Mouse (Mus musculus): Measurements from ENCODE around the gene Atf3. TPM values are rescaled to one million over a fixed set of nuclear protein-coding genes. Genes with fewer than 3 reads are reported as not detected.

Atf3 gene
- polyA plus RNA-seq, 1 experiment: 59.6 TPM

DNA sequence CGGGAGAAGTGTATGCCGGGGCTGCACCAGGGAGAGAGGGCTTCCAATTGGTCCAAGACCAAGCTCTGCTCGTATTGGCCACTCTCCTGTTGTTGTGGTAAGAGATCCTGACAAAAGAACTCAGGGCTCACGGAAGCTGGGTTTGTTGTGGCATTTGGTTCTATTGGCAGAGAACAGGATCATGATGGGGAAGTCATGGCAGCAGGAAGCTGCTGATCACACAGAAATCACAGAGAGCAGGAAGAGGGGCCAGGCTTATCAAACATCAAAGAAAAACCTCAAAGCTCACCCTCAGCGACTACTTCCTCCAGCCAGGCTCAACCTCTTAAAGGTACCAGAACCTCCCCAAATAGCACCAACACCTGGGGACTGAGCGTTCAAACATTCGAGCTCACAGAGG is 41.3 kb upstream of the Atf3 start:
- H3K79me2 ChIP-seq (ENCODE audit: control insufficient read depth, insufficient read depth): no peaks in the 10 kb centered on the region
- no peaks in the 10 kb centered on the region for H3K27me3 ChIP-seq (ENCODE audit: control insufficient read depth, insufficient read depth, insufficient read length)
- peak overlapping the region; percentile 63 for H3K4me2 ChIP-seq (ENCODE audit: low read depth)
- TF ChIP-seq USF1 (IDR thresholded peaks at IDR 0.05; ENCODE audit: low read depth) (no peak), MYOD1 (IDR thresholded peaks at IDR 0.05; ENCODE audit: control insufficient read depth in 1 of 3, insufficient read length in 2 of 3, low read depth in 2 of 3) (no peak), POLR2A (IDR thresholded peaks at IDR 0.05; ENCODE audit: insufficient read length, low read depth) (no peak), MYOG (IDR thresholded peaks at IDR 0.05; ENCODE audit: control insufficient read depth in 1 of 3, insufficient read depth in 1 of 3, insufficient read length in 2 of 3, low read depth in 2 of 3) (no peak)
- H3ac ChIP-seq (ENCODE audit: control insufficient read depth, insufficient read length): no peak overlapping the region
- H3K4me3 ChIP-seq: no peak overlapping the region
- H3K36me3 ChIP-seq (ENCODE audit: control insufficient read depth, insufficient read depth): no peaks in the 10 kb centered on the region

DNA sequence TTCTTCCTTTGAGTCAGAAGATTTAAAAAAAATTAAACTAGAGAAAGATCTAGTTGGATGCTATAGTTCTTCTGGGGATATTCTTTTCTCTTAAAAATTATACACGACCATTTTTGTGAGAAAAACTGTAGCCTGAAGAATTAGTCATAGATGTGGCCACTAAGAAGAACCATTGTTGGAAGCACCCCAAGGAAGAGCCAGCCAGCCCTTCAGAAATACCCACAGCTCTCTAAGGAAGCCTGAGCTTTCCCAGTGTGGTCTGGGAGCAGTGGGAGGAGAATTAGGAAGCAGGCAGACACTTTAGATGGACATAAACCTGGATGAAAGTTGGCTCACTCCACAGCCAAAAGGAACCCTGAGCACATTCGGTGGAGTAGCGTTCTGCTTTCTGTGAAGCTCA is 40.7 kb upstream of the Atf3 start:
- no peaks in the 10 kb centered on the region for H3K36me3 ChIP-seq (ENCODE audit: control insufficient read depth, insufficient read depth)
- H3K27me3 ChIP-seq (ENCODE audit: control insufficient read depth, insufficient read depth, insufficient read length): no peaks in the 10 kb centered on the region
- TF ChIP-seq POLR2A (IDR thresholded peaks at IDR 0.05; ENCODE audit: insufficient read length, low read depth) (no peak), TCF12 (IDR thresholded peaks at IDR 0.05; ENCODE audit: insufficient read depth, poor library complexity, severe bottlenecking) (no peak), REST (IDR thresholded peaks at IDR 0.05; ENCODE audit: insufficient read depth, insufficient read length) (no peak), MYOG (IDR thresholded peaks at IDR 0.05; ENCODE audit: control insufficient read depth in 1 of 3, insufficient read depth in 1 of 3, insufficient read length in 2 of 3, low read depth in 2 of 3) (no peak), CEBPB (IDR thresholded peaks at IDR 0.05; ENCODE audit: insufficient read depth, poor library complexity, severe bottlenecking) (no peak)
- H3K4me3 ChIP-seq: no peak overlapping the region
- H3K79me2 ChIP-seq (ENCODE audit: control insufficient read depth, insufficient read depth): no peaks in the 10 kb centered on the region
- peak overlapping the region; percentile 63 for H3K4me2 ChIP-seq (ENCODE audit: low read depth)
- no peak overlapping the region for H3ac ChIP-seq (ENCODE audit: control insufficient read depth, insufficient read length)

DNA sequence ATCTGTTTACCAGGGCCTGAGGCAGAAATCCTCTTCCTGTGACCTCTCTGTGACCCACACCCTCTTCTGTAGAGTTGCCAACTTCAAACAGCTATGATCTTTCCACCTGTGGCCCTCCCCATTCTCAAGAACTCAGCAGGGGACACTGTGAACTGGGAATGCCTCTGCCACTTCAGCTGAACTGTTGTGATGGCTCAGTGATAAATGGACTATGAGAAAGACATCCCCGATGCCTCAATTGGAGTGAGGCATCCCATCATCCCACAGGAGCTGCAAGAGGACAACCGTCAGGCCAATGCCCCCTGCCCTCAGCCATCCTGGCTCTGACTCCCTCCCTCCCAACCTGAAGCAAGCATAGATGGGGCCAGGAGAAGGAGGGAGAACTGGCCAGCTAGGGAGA is 40.1 kb upstream of the Atf3 start:
- no peak for TF ChIP-seq CEBPB (IDR thresholded peaks at IDR 0.05; ENCODE audit: insufficient read depth, poor library complexity, severe bottlenecking)
- TF ChIP-seq POLR2AphosphoS2 (IDR thresholded peaks at IDR 0.05; ENCODE audit: insufficient read length, low read depth): no peak
- no peak for TF ChIP-seq MYOD1 (IDR thresholded peaks at IDR 0.05; ENCODE audit: control insufficient read depth in 1 of 3, insufficient read length in 2 of 3, low read depth in 2 of 3)
- TF ChIP-seq SRF (IDR thresholded peaks at IDR 0.05; ENCODE audit: control insufficient read depth, insufficient read length, low read depth): no peak
- no peak for TF ChIP-seq POLR2A (IDR thresholded peaks at IDR 0.05; ENCODE audit: insufficient read length, low read depth)
- TF ChIP-seq MYOG (IDR thresholded peaks at IDR 0.05; ENCODE audit: control insufficient read depth in 1 of 3, insufficient read depth in 1 of 3, insufficient read length in 2 of 3, low read depth in 2 of 3): no peak
- TF ChIP-seq MAX (IDR thresholded peaks at IDR 0.05; ENCODE audit: low read depth): no peak
- no peak for TF ChIP-seq E2F4 (IDR thresholded peaks at IDR 0.05; ENCODE audit: insufficient read depth)
- TF ChIP-seq TCF3 (IDR thresholded peaks at IDR 0.05; ENCODE audit: insufficient read length, low read depth): no peak
- TF ChIP-seq TCF12 (IDR thresholded peaks at IDR 0.05; ENCODE audit: insufficient read depth, poor library complexity, severe bottlenecking): no peak
- no peak for TF ChIP-seq REST (IDR thresholded peaks at IDR 0.05; ENCODE audit: insufficient read depth, insufficient read length)
- TF ChIP-seq USF1 (IDR thresholded peaks at IDR 0.05; ENCODE audit: low read depth): no peak
- no peaks in the 10 kb centered on the region for H3K79me2 ChIP-seq (ENCODE audit: control insufficient read depth, insufficient read depth)
- peak overlapping the region; percentile 63 for H3K4me2 ChIP-seq (ENCODE audit: low read depth)
- no peak overlapping the region for H3K4me3 ChIP-seq
- H3K27me3 ChIP-seq (ENCODE audit: control insufficient read depth, insufficient read depth, insufficient read length): no peaks in the 10 kb centered on the region
- H3ac ChIP-seq (ENCODE audit: control insufficient read depth, insufficient read length): no peak overlapping the region
- no peaks in the 10 kb centered on the region for H3K36me3 ChIP-seq (ENCODE audit: control insufficient read depth, insufficient read depth)

DNA sequence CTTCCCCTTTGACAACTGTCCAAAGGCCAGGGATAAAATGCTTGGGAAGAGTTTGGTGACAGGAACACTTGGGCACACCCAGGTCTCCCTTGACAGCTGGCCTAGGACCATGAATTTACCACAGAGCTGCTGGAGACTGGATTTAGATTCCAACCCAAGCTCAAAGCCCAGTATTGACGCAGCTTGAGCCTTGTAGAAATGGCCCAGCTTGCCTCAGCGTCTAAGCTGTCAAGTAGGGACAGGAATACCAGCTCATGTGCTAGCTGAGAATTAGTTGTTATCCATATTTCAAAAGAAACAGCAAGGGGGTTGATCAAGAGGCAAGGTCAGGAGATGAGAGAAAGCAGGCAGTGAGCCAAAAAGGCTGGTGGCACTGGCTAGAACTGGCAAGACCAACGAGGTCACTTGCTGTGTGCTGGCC is 39.5 kb upstream of the Atf3 start:
- no peaks in the 10 kb centered on the region for H3K36me3 ChIP-seq (ENCODE audit: control insufficient read depth, insufficient read depth)
- no peaks in the 10 kb centered on the region for H3K79me2 ChIP-seq (ENCODE audit: control insufficient read depth, insufficient read depth)
- TF ChIP-seq CEBPB (IDR thresholded peaks at IDR 0.05; ENCODE audit: insufficient read depth, poor library complexity, severe bottlenecking) (no peak), E2F4 (IDR thresholded peaks at IDR 0.05; ENCODE audit: insufficient read depth) (no peak), MYOD1 (IDR thresholded peaks at IDR 0.05; ENCODE audit: control insufficient read depth in 1 of 3, insufficient read length in 2 of 3, low read depth in 2 of 3) (peak in 2 of 3 experiments; percentile 3 to 66), USF1 (IDR thresholded peaks at IDR 0.05; ENCODE audit: low read depth) (no peak), MYOG (IDR thresholded peaks at IDR 0.05; ENCODE audit: control insufficient read depth in 1 of 3, insufficient read depth in 1 of 3, insufficient read length in 2 of 3, low read depth in 2 of 3) (peak in 2 of 3 experiments; percentile 57 to 79), TCF3 (IDR thresholded peaks at IDR 0.05; ENCODE audit: insufficient read length, low read depth) (peak; percentile 14)
- no peak overlapping the region for H3K4me3 ChIP-seq
- H3K27me3 ChIP-seq (ENCODE audit: control insufficient read depth, insufficient read depth, insufficient read length): no peaks in the 10 kb centered on the region
- peak overlapping the region; percentile 10 for H3K4me2 ChIP-seq (ENCODE audit: low read depth)
- H3ac ChIP-seq (ENCODE audit: control insufficient read depth, insufficient read length): no peak overlapping the region

DNA sequence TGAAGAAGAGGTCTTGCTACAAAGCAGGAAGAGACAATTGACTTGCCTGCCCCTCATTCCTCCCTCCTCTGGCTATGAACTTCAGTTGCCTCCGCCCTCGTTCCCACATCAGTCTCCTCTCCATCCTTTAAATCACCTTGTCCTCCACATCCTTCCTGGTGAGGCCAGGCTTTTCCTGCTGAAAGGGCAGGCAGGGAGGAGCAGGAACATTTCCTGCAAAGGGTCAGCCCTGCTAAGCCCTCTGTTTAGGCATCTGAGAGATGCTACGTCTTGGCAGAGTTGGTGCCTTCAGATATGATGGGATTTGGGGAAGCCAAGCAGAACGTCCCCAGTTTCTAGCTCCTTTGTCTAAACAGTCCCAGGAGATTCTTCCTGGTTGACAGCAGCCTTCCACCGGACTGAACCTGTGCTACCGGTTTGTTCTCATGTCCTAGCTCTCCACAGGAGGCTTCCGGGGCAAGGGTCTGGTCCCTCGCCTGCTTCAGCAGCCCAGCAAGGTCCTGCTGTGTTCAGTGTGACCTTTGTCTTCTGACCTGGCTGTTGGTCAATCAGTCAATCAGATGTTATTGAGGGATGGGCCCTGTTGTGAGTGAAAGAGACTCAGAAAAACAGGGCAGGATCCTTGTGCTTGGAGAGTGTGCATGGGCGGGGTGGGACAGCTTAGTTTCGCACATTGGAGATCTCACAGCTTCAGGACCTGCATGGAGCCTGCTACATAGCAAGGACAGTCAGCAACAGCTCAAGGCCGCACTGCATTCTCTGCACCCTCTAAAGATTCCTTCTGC is 38.9 kb upstream of the Atf3 start:
- peak overlapping the region; percentile 10 for H3K4me2 ChIP-seq (ENCODE audit: low read depth)
- no peak for TF ChIP-seq CEBPB (IDR thresholded peaks at IDR 0.05; ENCODE audit: insufficient read depth, poor library complexity, severe bottlenecking)
- TF ChIP-seq POLR2AphosphoS2 (IDR thresholded peaks at IDR 0.05; ENCODE audit: insufficient read length, low read depth): no peak
- no peak for TF ChIP-seq USF1 (IDR thresholded peaks at IDR 0.05; ENCODE audit: low read depth)
- no peak for TF ChIP-seq E2F4 (IDR thresholded peaks at IDR 0.05; ENCODE audit: insufficient read depth)
- no peak for TF ChIP-seq MYOG (IDR thresholded peaks at IDR 0.05; ENCODE audit: control insufficient read depth in 1 of 3, insufficient read depth in 1 of 3, insufficient read length in 2 of 3, low read depth in 2 of 3)
- TF ChIP-seq POLR2A (IDR thresholded peaks at IDR 0.05; ENCODE audit: insufficient read length, low read depth): no peak
- no peak for TF ChIP-seq REST (IDR thresholded peaks at IDR 0.05; ENCODE audit: insufficient read depth, insufficient read length)
- TF ChIP-seq SRF (IDR thresholded peaks at IDR 0.05; ENCODE audit: control insufficient read depth, insufficient read length, low read depth): no peak
- TF ChIP-seq TCF12 (IDR thresholded peaks at IDR 0.05; ENCODE audit: insufficient read depth, poor library complexity, severe bottlenecking): no peak
- no peak for TF ChIP-seq MYOD1 (IDR thresholded peaks at IDR 0.05; ENCODE audit: control insufficient read depth in 1 of 3, insufficient read length in 2 of 3, low read depth in 2 of 3)
- no peak for TF ChIP-seq TCF3 (IDR thresholded peaks at IDR 0.05; ENCODE audit: insufficient read length, low read depth)
- no peak for TF ChIP-seq MAX (IDR thresholded peaks at IDR 0.05; ENCODE audit: low read depth)
- H3K79me2 ChIP-seq (ENCODE audit: control insufficient read depth, insufficient read depth): no peaks in the 10 kb centered on the region
- H3K27me3 ChIP-seq (ENCODE audit: control insufficient read depth, insufficient read depth, insufficient read length): no peaks in the 10 kb centered on the region
- H3K36me3 ChIP-seq (ENCODE audit: control insufficient read depth, insufficient read depth): no peaks in the 10 kb centered on the region
- no peak overlapping the region for H3K4me3 ChIP-seq
- no peak overlapping the region for H3ac ChIP-seq (ENCODE audit: control insufficient read depth, insufficient read length)
